Mouse (Mus musculus): ENCODE data around the gene Sirt5. TPM values are rescaled to one million over a fixed set of nuclear protein-coding genes. Genes with fewer than 3 reads are reported as not detected.

Gene Sirt5
- polyA plus RNA-seq (2016; fragmentation: Nextera tagmentation; extraction: Ambion mirVana): 28.3 and 33.6 TPM in 2 replicates

DNA sequence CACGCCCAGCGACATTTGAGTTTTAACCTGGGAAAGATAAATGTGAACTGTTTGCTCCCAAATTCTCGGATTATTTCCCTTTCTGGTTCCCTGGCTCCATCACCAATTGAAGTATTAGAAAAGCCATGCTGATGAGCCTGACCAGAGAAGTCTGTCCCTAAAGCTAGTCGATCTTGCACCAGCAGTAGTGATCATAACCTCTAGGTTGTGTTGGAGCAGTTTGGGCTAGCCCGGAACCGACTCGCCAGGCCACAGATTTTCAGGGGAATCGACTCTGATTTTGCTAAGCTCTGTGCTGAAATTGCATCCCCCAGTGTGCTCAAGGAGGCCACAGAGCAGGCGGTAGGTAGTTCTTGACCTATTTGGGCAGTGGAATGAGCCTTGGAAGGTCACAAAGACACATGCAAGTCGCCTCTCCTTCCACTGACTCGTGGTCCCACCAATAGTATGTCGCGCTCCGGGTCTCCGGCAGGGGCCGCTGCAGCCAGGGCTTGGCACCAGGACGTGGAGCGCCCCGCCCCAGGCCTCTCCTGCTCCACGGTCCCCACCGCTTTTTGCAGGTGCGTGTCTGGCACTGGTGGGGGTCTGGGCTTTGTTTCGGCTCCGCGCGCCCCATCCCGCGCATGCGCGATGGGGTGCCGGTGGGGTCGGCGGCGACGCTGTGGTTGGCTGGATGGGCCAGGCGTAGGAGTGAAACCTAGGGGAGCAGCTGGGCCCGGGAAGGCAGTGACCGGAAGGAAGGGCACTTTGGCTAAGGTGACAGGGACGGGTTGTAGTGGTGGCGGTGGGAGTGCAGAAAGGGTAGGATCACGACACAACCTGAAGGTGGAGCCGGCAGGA lies at the start of gene Sirt5:
TSS of gene Sirt5 (plus strand) at position 512 of the 840 bp plus-strand sequence.
- peaks cover 20% of the 10 kb centered on the region for H3K4me1 ChIP-seq
- peak within 1 kb of the TSS; percentile 68 for H3K4me3 ChIP-seq
- H3K36me3 ChIP-seq (replicated peaks): no peaks in the 10 kb centered on the region
- no peaks in the 10 kb centered on the region for H3K9me3 ChIP-seq
- H3K27ac ChIP-seq: peak within 1 kb of the TSS; percentile 93
- WGBS: 15% methylated on average over 41 of the region's 42 CpGs
- DNase-seq (ENCODE audit: extremely low spot score, low spot score): peak; percentile 94
- no peaks in the 10 kb centered on the region for H3K27me3 ChIP-seq (ENCODE audit: poor library complexity, severe bottlenecking)

GRCm38 (mm10) chr13:43317411-43317810 lies 47.9 kb upstream of the Sirt5 start:
- no peak for DNase-seq (ENCODE audit: extremely low spot score, low spot score)
- 87% methylated on average over 5 of the region's 5 CpGs for WGBS
- H3K36me3 ChIP-seq (replicated peaks): no peaks in the 10 kb centered on the region
- no peak overlapping the region for H3K4me3 ChIP-seq
- no peaks in the 10 kb centered on the region for H3K27me3 ChIP-seq (ENCODE audit: poor library complexity, severe bottlenecking)
- H3K9me3 ChIP-seq: no peaks in the 10 kb centered on the region
- H3K27ac ChIP-seq: no peak overlapping the region
- H3K4me1 ChIP-seq: no peaks in the 10 kb centered on the region

DNA sequence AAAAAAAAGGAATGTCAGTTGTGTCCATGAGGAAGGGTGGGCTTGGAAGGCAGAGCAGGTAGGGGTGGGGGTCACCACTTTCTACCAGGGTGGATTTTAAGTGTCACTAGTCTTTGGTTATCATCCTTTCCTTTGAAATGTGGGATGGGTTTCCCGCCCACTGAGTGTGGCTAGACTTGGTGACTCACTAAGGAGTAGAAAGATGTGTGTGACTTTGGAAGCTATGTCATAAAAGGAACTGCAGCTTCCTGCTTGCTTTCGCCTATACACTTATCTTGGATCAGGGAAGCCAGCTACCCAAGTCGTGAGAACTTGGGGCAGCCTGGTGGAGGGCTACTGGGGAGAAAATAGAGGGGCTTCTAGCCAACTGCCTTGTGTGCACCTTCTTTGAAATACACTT lies 45.9 kb upstream of the Sirt5 start:
- WGBS: 82% methylated on average over 3 of the region's 3 CpGs

DNA sequence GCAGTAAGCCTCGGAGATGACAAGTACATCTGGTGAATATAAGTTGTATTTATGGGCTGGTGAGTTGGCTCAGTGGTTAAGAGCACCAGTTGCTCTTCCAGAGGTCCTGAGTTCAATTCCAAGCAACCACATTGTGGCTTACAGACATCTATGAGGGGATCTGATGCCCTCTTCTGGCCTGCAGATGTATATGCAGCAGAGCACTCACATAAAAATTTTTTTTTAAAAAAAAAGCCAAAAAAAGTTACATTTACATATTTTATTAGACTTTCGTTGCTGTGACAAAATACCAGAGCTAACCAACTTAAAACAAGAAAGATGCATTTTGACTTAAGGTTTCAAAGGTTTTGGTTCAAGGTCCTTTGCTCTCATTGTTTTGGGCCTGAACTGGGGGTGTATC lies 43.8 kb upstream of the Sirt5 start:
- Histone ChIP-seq H3K4me3 (no peak overlapping the region), H3K4me1 (no peaks in the 10 kb centered on the region), H3K27ac (no peak overlapping the region), H3K9me3 (no peaks in the 10 kb centered on the region), H3K27me3 (ENCODE audit: poor library complexity, severe bottlenecking) (no peaks in the 10 kb centered on the region), H3K36me3 (replicated peaks) (no peaks in the 10 kb centered on the region)
- no peak for DNase-seq (ENCODE audit: extremely low spot score, low spot score)
- 80% methylated on average over 2 of the region's 2 CpGs for WGBS

More for the DNA sequence above, 45.9 kb upstream of the Sirt5 start:
- Histone ChIP-seq H3K4me3 (no peak overlapping the region), H3K36me3 (replicated peaks) (no peaks in the 10 kb centered on the region), H3K27ac (no peak overlapping the region), H3K9me3 (no peaks in the 10 kb centered on the region), H3K4me1 (no peaks in the 10 kb centered on the region), H3K27me3 (ENCODE audit: poor library complexity, severe bottlenecking) (no peaks in the 10 kb centered on the region)
- no peak for DNase-seq (ENCODE audit: extremely low spot score, low spot score)

GRCm38 (mm10) chr13:43325427-43325826 lies 39.9 kb upstream of the Sirt5 start:
- H3K27ac ChIP-seq: no peak overlapping the region
- no peaks in the 10 kb centered on the region for H3K4me1 ChIP-seq
- no peak for DNase-seq (ENCODE audit: extremely low spot score, low spot score)
- no peaks in the 10 kb centered on the region for H3K9me3 ChIP-seq
- H3K36me3 ChIP-seq (replicated peaks): no peaks in the 10 kb centered on the region
- no peaks in the 10 kb centered on the region for H3K27me3 ChIP-seq (ENCODE audit: poor library complexity, severe bottlenecking)
- no peak overlapping the region for H3K4me3 ChIP-seq
- 78% methylated on average over 1 of the region's 1 CpGs for WGBS

GRCm38 (mm10) chr13:43331721-43332444 lies 33.4 kb upstream of the Sirt5 start:
- no peak for DNase-seq (ENCODE audit: extremely low spot score, low spot score)
- Histone ChIP-seq H3K4me3 (no peak overlapping the region), H3K27me3 (ENCODE audit: poor library complexity, severe bottlenecking) (no peaks in the 10 kb centered on the region), H3K4me1 (no peaks in the 10 kb centered on the region; the same call in 1 of the 2 replicates), H3K36me3 (replicated peaks) (no peaks in the 10 kb centered on the region), H3K27ac (no peak overlapping the region), H3K9me3 (no peaks in the 10 kb centered on the region)
- WGBS: 64% methylated on average over 11 of the region's 11 CpGs

DNA sequence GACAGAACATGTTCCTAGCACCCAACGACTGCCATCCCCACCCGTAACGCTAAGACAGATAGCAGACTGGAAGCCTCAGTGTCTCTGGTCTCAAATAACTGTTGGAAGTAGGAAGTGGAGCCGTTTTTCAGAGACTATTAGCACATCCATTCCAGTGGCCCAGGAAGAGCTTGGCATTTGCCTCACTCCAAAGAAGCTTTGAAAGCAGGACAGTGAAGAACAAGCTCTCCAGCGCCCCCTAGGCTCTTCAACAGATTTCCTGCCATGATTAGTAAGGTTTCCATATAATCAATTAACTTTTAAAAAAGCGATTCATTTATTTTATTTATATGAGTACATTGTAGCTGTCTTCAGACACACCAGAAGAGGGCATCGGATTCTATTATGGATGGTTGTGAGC lies 32.7 kb upstream of the Sirt5 start:
- Histone ChIP-seq H3K9me3 (no peaks in the 10 kb centered on the region), H3K36me3 (replicated peaks) (no peaks in the 10 kb centered on the region), H3K4me3 (no peak overlapping the region), H3K4me1 (no peaks in the 10 kb centered on the region; the same call in 1 of the 2 replicates), H3K27me3 (ENCODE audit: poor library complexity, severe bottlenecking) (no peaks in the 10 kb centered on the region), H3K27ac (no peak overlapping the region)
- no peak for DNase-seq (ENCODE audit: extremely low spot score, low spot score)
- WGBS: 48% methylated on average over 7 of the region's 7 CpGs

- H3K27me3 ChIP-seq (ENCODE audit: poor library complexity, severe bottlenecking): no peaks in the 10 kb centered on the region
- DNase-seq (ENCODE audit: extremely low spot score, low spot score): no peak
- H3K9me3 ChIP-seq: no peaks in the 10 kb centered on the region
- no peak overlapping the region for H3K4me3 ChIP-seq
- peaks cover 13% of the 10 kb centered on the region for H3K4me1 ChIP-seq
- no peaks in the 10 kb centered on the region for H3K36me3 ChIP-seq (replicated peaks)
- WGBS: 85% methylated on average over 12 of the region's 12 CpGs
- no peak overlapping the region for H3K27ac ChIP-seq
Observed at GRCm38 (mm10) chr13:43336425-43337221, 28.7 kb upstream of the Sirt5 start.

DNA sequence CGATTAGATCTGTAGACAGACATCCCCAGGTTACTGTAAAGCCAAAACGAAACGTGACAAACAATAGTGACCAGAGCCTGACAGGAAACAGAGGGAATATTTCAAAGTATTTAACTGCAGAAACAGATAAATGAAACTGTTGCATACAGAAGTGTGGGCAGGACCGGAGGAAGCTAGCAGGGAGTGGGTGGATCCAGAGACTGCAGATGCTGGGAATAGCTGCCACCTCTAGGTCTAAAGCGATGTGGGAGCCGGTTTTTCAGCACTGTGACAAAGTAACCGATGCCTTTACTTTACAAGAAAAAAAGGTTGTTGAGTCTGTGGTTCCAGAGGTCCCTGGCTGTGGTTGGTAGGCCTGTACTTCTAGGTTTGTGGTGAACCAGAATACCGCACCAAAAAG lies 27.3 kb upstream of the Sirt5 start:
- H3K27me3 ChIP-seq (ENCODE audit: poor library complexity, severe bottlenecking): no peaks in the 10 kb centered on the region
- no peaks in the 10 kb centered on the region for H3K36me3 ChIP-seq (replicated peaks)
- H3K4me1 ChIP-seq: peaks cover 13% of the 10 kb centered on the region
- H3K9me3 ChIP-seq: no peaks in the 10 kb centered on the region
- 93% methylated on average over 8 of the region's 8 CpGs for WGBS
- DNase-seq (ENCODE audit: extremely low spot score, low spot score): no peak
- H3K4me3 ChIP-seq: no peak overlapping the region
- no peak overlapping the region for H3K27ac ChIP-seq

DNA sequence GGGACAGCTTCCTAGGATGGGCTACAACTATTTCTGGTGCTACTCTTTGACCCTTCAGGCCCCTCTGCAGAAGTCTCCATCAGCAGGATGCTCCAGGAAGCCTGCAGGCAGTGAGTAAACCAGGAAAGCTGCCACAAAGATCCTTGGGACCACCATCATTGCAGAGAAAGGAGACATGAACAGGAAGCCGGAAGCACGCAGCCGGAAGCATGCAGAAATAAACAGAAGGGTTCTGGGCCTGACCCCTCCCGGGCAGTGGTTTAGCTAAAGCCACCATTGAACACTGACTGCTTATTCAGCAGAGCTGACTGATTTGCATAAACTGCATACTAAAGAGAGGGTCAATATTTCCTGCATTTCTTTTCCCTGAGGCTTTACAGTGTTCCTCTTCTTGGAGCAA lies 26.7 kb upstream of the Sirt5 start:
- peak overlapping the region; percentile 44; the same call in 1 of the 2 replicates for H3K27ac ChIP-seq
- WGBS: 74% methylated on average over 4 of the region's 4 CpGs

DNA sequence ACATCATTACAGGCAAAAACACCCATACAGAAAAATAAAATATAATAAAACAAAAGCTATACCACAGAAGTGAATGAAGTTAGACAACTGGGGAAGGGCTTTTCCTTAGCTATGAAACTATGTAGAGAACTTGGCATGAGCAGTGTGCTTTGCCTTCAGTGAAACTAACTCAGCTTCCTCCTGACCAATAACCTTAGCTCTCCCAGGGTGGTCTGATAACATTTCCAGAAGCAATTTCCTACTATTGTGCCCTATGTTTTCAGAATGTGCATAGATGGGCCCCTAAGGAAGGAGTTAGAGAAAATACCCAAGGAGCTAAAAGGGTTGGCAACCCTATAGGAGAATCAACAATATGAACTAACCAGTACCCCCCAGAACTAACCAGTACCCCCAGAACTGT lies 18.5 kb upstream of the Sirt5 start:
- H3K4me3 ChIP-seq: no peak overlapping the region
- no peak overlapping the region for H3K27ac ChIP-seq
- H3K9me3 ChIP-seq: no peaks in the 10 kb centered on the region

More for the DNA sequence above, 26.7 kb upstream of the Sirt5 start:
- no peaks in the 10 kb centered on the region for H3K36me3 ChIP-seq (replicated peaks)
- H3K4me3 ChIP-seq: no peak overlapping the region
- no peaks in the 10 kb centered on the region for H3K27me3 ChIP-seq (ENCODE audit: poor library complexity, severe bottlenecking)
- H3K4me1 ChIP-seq: peaks cover 13% of the 10 kb centered on the region
- DNase-seq (ENCODE audit: extremely low spot score, low spot score): no peak
- no peaks in the 10 kb centered on the region for H3K9me3 ChIP-seq

DNA sequence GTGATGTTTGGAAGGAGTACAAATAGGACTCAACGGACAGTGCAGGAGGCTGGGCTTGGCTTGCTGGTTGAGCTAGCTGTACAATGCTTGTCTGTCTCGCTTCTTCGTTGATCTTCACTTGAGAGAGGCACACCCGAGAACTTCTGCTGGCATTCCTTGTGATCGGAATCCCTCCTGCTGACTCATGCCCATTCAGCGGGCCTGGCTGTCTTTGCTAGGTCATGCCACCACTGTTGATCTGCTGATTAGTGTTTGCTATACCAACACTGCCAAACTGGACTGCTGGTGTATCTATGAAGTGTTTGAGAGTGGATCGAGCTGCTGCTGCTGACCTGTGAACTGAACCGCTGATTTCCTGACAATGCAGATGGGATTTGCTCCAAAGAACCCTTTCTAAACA lies 15.9 kb upstream of the Sirt5 start:
- Histone ChIP-seq H3K36me3 (replicated peaks) (no peaks in the 10 kb centered on the region), H3K9me3 (no peaks in the 10 kb centered on the region), H3K27me3 (ENCODE audit: poor library complexity, severe bottlenecking) (no peaks in the 10 kb centered on the region), H3K4me1 (0 out of 2 replicates have a peak, but pooled peaks cover 4% of the 10 kb centered on the region), H3K27ac (no peak overlapping the region), H3K4me3 (no peak overlapping the region)
- 85% methylated on average over 8 of the region's 8 CpGs for WGBS
- DNase-seq (ENCODE audit: extremely low spot score, low spot score): no peak

More for the DNA sequence above, 18.5 kb upstream of the Sirt5 start:
- Histone ChIP-seq H3K36me3 (replicated peaks) (no peaks in the 10 kb centered on the region), H3K4me1 (0 out of 2 replicates have a peak, but pooled peaks cover 4% of the 10 kb centered on the region), H3K27me3 (ENCODE audit: poor library complexity, severe bottlenecking) (no peaks in the 10 kb centered on the region)
- DNase-seq (ENCODE audit: extremely low spot score, low spot score): no peak

Data from forebrain, embryonic 10.5 days (tissue).